Mouse (Mus musculus) monocyte, adult 2 months (primary cell): ENCODE data around the gene Yjefn3.

Experiments used
- DNase-seq, 2 experiments: peaks; one replicate each; pipeline ENCODE4 v3.0.0; 2022; ENCODE audit warnings: low spot score in 2 of 2, low read depth in 1 of 2

Yjefn3 gene

GRCm38 (mm10) chr8:69911917-69912316 lies 9.4 kb upstream of the Yjefn3 start:
- DNase-seq, result no peak

GRCm38 (mm10) chr8:69907106-69907505 lies 4.6 kb upstream of the Yjefn3 start:
- no peak for DNase-seq

GRCm38 (mm10) chr8:69906260-69906659 lies 3.7 kb upstream of the Yjefn3 start:
- no peak for DNase-seq

- DNase-seq, result no peak
Measured at GRCm38 (mm10) chr8:69904096-69904495, 1.6 kb upstream of the Yjefn3 start.

GRCm38 (mm10) chr8:69903063-69903542 lies 591 bp upstream of the Yjefn3 start:
- DNase-seq, result peak; percentile 94 to 96

GRCm38 (mm10) chr8:69901484-69902162 lies 889 bp downstream of the Yjefn3 start:
- DNase-seq, result peak; percentile 97 to 98

- DNase-seq, result no peak
Measured at GRCm38 (mm10) chr8:69900895-69901451, 1.5 kb downstream of the Yjefn3 start.

GRCm38 (mm10) chr8:69899876-69900275 lies 2.6 kb downstream of the Yjefn3 start:
- no peak for DNase-seq

- DNase-seq, result no peak
Measured at GRCm38 (mm10) chr8:69897857-69898256, 4.7 kb downstream of the Yjefn3 start.

- no peak for DNase-seq
Measured at GRCm38 (mm10) chr8:69895772-69896451, 6.6 kb downstream of the Yjefn3 start.

GRCm38 (mm10) chr8:69894836-69895332 lies 7.6 kb downstream of the Yjefn3 start:
- DNase-seq, result no peak

- DNase-seq, result peak in 1 of 2 experiments; percentile 24
Measured at GRCm38 (mm10) chr8:69893863-69894262, 8.6 kb downstream of the Yjefn3 start.

GRCm38 (mm10) chr8:69890813-69891241 lies 11.7 kb downstream of the Yjefn3 start:
- no peak for DNase-seq

- DNase-seq, result no peak
Measured at GRCm38 (mm10) chr8:69888902-69889301, 13.6 kb downstream of the Yjefn3 start.

- peak in 1 of 2 experiments; percentile 13 for DNase-seq
Measured at GRCm38 (mm10) chr8:69888244-69888866, 14.2 kb downstream of the Yjefn3 start.

GRCm38 (mm10) chr8:69887289-69888243 lies 14.9 kb downstream of the Yjefn3 start, which contains the start of gene Cilp2:
Cilp2 (minus strand) TSS chr8:69887687.
- no peak for DNase-seq

GRCm38 (mm10) chr8:69884141-69884540 lies 18.4 kb downstream of the Yjefn3 start:
- DNase-seq, result no peak

- no peak for DNase-seq
Measured at GRCm38 (mm10) chr8:69882833-69883600, 19.5 kb downstream of the Yjefn3 start.

GRCm38 (mm10) chr8:69882021-69882756 lies 20.3 kb downstream of the Yjefn3 start:
- DNase-seq, result no peak
